Mouse (Mus musculus) CD4-positive, CD25-positive, alpha-beta regulatory T cell, adult 9 weeks (primary cell): ENCODE measurements around the gene Tada2a. TPM values are rescaled to one million over a fixed set of nuclear protein-coding genes. Genes with fewer than 3 reads are reported as not detected.

Experiments used
- polyA plus RNA-seq: library from polyadenylated mRNA; unstranded; fragments of 100-300 nt; shearing (Covaris generic); gene quantifications from one replicate; pipeline ENCODE4 v1.2.1, GENCODE M21; 2017

The Tada2a gene
- polyA plus RNA-seq = 9.4 TPM

DNA sequence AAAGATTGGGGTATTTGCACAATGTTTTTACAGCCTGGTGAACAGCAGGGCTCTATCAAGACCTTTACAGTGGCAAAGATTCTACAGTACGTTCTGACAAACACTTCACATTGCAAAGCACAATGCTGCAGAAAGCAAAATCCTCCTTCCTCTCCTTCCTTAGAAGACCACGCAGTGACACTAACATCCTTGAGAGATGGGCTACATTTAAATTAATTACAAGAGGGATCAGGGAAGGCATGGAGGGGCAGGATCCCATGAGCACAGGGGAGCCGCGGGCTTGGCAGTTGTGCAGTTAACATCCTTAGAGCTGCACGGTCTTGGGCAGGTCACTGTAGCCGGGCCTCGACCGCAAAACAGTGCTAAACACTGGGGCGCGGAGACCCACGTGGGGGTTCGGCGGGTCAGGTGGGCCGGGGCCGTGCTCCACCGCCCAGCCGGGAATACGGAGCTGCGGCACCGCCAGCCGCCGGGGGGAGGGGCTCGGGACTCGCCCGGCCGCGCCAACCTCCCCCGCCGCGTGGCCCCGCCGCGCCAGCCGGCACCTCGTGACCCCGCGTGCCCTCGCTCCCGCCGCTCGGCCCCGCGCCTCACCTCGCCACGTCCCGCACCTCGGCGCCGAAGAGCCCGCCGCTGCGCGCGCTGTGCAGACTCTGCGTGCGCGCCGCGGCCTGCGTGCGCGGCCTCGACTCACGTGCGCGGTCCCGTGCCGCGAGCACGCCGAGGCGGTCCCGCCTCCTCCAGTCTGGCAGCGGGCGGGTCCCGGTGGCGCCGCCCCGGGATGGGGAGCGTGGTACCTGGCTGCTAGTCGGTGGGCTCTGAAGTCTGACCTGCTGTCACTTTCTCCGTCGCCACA is at the start of gene Tada2a, which contains the start of gene Acaca:
Gene Tada2a, minus strand, starts transcription at position 658 of the 856 bp plus-strand sequence.
Gene Acaca, plus strand, starts transcription at position 730 of the 856 bp plus-strand sequence.

DNA sequence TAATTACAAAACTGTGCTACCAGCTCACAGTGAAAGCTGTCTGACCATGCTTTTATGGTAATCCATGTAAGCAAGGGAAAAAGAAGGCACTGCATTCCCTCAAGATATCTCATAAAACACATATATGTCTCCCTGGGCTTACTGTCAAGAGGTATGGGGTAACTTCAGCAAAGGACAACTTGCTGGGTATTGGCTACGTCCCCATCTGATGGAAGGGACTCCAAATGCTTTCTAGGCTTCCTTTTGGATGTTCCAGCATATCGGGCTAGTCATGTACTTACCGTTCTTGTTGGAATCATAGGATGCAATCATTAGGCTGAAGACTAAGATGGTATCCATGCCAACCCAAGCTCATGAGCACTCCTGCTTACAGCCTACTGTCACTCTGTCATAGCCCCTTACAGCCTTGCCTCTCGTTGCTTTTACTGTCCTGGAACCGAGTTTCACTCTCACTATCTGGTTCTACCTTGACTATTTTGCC is 37.7 kb upstream of the Tada2a start, which contains the start of gene Gm11437:
Gene Gm11437, minus strand, starts transcription at position 431 of the 481 bp plus-strand sequence.

DNA sequence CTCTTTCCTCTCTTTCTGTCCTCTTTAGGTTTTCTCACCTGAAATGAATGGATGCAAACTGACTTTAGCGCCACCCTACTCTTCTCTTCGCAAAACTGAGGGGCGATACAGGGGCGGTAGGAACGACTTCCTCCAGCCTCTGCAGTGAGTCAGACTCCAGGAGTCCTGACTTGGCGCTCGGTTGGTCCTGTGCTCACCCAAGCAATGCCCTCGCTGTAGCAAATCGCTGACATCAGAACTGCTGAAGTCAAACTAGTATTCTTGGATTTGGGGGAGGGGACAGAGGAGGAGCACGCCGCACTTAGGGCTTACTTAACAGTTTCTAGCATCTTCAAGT is 60.4 kb downstream of the Tada2a start, which contains the start of gene Dusp14:
Gene Dusp14, minus strand, starts transcription at position 228 of the 337 bp plus-strand sequence.

Other genes with a start within 250 kb of the Tada2a start
- gene Ddx52, start 187.5 kb downstream of the Tada2a start, polyA plus RNA-seq = 69.4 TPM
- 5.1 TPM for gene Synrg, start 165.2 kb downstream of the Tada2a start, polyA plus RNA-seq
- gene Dusp14, start 60.3 kb downstream of the Tada2a start, polyA plus RNA-seq = 5.0 TPM
- 11.0 TPM for gene Acaca, start 72 bp upstream of the Tada2a start, polyA plus RNA-seq
- gene Gm11437, start 37.9 kb upstream of the Tada2a start, polyA plus RNA-seq = not detected